Mouse (Mus musculus) E14TG2a.4 (cell line): ENCODE measurements around the gene Wfdc12.

Experiments used
- CTCF ChIP-seq: conservative IDR thresholded peaks from 2 replicates; pipeline ENCODE4 v1.5.1; 2014; ENCODE audit warnings: low read length
- POU5F1 ChIP-seq: IDR thresholded peaks from 2 replicates; pipeline ENCODE4 v1.6.1; 2014; ENCODE audit warnings: low read length, borderline replicate concordance

DNA sequence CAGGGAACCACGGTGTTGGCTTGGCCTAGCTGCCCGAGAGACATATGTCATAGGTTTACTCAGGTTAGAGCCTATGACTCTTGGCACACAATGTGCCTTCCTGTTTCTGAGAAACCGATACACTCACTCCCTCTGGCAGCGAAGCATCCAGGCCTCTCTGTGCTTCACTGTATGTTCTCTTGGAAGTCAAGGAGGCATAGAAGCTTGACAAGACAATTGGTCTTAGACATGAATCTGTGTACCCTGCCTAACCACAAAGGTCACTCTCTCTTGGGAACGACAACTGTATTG is 6.2 kb upstream of the Wfdc12 start:
- TF ChIP-seq CTCF (no peak), POU5F1 (no peak)
